Mouse (Mus musculus): ENCODE measurements around the gene Zfp616.

Gene Zfp616

DNA sequence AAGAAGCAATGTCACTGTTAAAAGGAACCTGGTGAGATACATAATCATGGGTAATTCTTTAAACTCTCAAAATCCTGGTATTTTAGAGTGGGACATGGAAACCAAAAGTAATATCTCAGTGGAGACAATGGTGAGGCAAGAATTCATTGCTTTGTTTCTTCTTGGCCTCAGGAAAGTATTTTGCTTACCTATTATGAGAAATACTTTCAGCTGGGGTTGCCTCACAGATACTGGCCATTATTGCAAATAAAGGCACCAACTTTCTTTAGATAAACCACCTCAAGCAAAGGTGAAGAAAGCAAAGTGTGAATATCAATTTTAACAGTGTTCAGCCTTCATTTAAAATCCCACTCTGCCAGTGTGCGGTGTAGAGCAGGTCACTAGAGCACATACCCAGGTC is at the start of gene Zfp616:
TSS of gene Zfp616 (plus strand) at position 301 of the 400 bp plus-strand sequence.
- DNase-seq (ENCODE audit: low spot score in 2 of 2) = no peak

DNA sequence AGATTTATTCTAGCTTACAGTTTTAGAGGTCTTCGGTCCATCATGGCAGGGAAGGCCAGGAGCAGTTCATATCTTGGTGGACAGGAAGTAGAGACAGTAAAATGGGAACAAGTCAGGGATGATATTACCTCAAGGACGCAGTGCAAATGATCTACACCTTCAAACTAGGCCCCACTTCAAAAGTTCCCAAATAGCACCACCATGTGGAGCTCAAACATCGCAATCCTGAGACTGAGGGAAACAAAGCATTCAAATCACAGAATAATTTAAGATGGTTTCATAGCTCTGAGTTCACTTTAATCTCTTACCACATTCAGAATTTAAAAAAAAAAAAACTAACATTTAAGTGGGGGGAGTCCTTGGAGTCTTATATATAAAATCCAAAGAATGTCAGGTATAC is 18.4 kb upstream of the Zfp616 start:
- no peak for DNase-seq (ENCODE audit: low spot score in 2 of 2)

DNA sequence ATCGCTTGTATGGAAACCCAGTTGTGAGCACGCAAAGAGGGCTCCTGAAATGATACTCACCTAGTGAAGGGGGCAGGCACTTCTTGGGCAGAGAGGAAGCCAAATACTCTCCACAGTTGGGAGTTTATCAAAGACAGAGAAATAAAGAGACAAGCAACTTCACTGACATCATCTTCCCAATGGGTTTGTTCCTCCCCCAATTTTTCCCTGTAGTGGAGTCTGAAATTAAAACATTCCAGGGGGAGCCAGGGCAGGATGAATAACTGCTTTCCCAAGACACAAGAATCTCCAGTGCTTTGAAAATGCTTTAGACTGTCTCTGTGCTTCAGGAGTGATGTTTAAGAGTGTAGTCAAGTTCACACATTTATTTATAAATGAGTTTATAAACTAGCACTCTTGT is 13.3 kb upstream of the Zfp616 start, which contains the start of the genes Olfr139 and Olfr399:
TSS of gene Olfr139 (minus strand) at position 101 of the 400 bp plus-strand sequence.
TSS of gene Olfr399 (minus strand) at position 165 of the 400 bp plus-strand sequence.
- no peak for DNase-seq (ENCODE audit: low spot score in 2 of 2)

DNA sequence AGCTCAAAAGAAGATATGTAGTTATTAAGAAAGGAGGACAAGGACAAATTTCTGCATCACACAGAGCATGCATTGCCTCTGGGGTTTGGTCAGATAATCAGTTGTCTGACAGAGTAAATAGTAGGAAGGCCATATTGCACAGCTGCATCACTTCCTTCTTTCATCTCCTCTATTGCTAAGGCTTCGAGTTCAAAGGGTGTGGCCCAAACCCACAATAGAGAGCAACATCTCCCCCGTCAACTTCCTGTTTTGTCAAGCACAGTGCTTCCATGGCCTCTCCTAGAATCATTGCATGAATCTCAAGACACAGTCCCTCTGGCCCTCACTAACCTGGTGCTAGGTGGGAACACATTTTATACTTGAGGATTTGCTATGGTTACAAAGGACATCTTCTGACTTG is 31.0 kb downstream of the Zfp616 start:
- DNase-seq (ENCODE audit: low spot score in 2 of 2) = no peak

DNA sequence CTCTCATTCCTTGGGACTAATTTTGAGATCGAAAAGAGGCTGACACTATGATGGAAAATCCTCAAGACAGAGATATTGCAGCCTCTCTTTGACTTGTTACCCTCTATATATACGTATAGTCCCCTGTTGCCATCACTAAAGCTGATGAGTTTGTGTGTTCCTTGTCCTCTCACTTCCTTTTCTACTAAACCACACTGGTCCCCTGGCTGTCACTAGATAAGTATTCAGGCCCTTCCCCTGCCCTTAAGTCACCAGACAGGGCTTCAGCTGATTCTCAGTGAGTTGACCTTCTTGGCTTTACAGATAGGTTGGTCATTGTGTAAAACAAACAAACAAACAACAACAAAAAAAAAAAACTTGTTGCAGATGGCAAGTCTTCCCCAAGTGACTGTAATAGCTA is 31.8 kb downstream of the Zfp616 start:
- DNase-seq (ENCODE audit: low spot score in 2 of 2) = no peak

DNA sequence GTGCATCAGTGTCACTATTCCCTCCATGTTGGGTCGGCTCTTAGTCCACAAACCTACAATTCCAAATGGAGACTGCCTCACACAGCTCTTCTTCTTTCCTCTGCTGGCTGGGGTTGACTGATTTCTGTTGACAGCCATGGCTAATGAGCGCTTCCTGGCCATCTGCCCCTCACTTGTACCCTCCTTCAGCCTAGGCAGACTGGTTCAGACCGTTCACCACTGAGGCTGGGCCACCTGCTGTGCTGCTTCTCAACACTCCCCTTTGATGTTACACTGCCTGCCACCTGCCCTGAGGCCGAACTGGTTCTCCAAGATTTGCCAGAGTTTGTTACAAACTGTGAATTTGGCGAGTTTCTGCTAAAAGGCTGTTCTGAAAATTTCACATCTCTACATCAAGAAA is 35.3 kb downstream of the Zfp616 start:
- DNase-seq (ENCODE audit: low spot score in 2 of 2) = no peak

DNA sequence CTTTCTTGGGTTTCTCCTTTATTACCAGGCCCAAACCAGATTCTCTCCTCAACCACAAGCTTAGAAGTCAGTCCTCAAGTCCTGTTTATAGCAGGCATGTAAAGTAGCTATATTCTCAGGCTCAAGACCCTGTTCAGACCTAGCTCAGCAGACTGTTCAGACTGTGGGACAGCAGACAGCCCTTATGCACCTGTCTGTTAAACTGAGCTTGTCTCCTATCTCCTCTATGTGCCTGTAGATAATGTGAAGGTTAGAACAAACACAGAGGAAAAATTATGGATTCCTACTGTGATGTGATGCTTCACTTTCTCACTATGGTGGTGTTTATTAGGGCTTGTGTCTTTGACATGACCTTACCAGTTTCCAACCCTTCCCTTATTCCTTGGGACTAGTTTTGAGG is 43.7 kb downstream of the Zfp616 start, which contains the start of gene Olfr401:
TSS of gene Olfr401 (plus strand) at position 301 of the 400 bp plus-strand sequence.
- no peak for DNase-seq (ENCODE audit: low spot score in 2 of 2)
